Mouse (Mus musculus) G1E (cell line): ENCODE results near the gene Rspo1.

ENCODE experiments used
- CTCF ChIP-seq: IDR thresholded peaks from 2 replicates; pipeline ENCODE4 v1.5.1; 2012; ENCODE audit warnings: low read depth, low read length, inconsistent platforms, mixed read lengths
- GATA1 ChIP-seq: IDR thresholded peaks from 2 replicates; pipeline ENCODE4 v1.6.1; 2012; ENCODE audit warnings: borderline replicate concordance, low read length, inconsistent platforms, mixed read lengths
- TAL1 ChIP-seq: conservative IDR thresholded peaks from 2 replicates; pipeline ENCODE4 v1.6.1; 2012; ENCODE audit warnings: low read depth, low read length, inconsistent platforms, mixed read lengths

DNA sequence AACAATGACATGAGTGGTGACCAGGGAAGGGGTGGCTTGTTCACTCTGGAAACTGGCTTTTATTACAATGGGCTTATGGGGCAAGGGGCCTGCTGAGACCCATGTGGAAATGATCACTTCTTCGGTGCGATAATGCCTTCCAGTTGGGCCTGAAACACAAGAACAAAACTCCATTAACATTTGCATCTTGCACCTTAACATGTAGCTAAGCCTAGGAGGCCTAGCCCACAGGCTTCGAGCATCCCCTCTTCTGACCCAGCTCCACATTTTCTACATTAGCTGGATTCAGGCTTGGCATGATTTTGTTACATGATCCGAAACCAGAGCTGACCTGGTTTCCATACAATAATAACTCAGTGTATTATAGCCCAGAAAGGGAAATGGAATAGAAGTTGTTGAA is 70.2 kb downstream of the Rspo1 start:
- TF ChIP-seq CTCF (no peak), GATA1 (no peak), TAL1 (no peak)
